Mouse (Mus musculus) lung, adult 2 months (tissue): Measurements from ENCODE around the gene Magi1.

Experiments used
- CTCF ChIP-seq: fragments of 200-500 bp; IDR thresholded peaks from 2 replicates; pipeline ENCODE4 v1.5.1; 2011; ENCODE audit warnings: mild to moderate bottlenecking, low read length, control low read depth; ENCODE audit not compliant: insufficient read depth
- POLR2A ChIP-seq: fragments of 200-500 bp; IDR thresholded peaks from 2 replicates; pipeline ENCODE4 v1.6.1; 2011; ENCODE audit warnings: low read depth, mild to moderate bottlenecking, control low read depth, low read length, borderline replicate concordance; ENCODE audit errors: extremely low read depth

GRCm38 (mm10) chr6:94111833-94112232, 171.9 kb downstream of the Magi1 start:
- TF ChIP-seq CTCF (no peak), POLR2A (no peak)
